Mouse (Mus musculus) spleen, postnatal 10 days (tissue): ENCODE results near the gene Ssbp1.
A peak's percentile ranks its signal among the peaks of the same experiment; 100 is the strongest.

Experiments used
- DNase-seq, 2 experiments: peaks; one replicate each; pipeline ENCODE4 v3.0.0; 2021 to 2022; ENCODE audit warnings: low spot score in 2 of 2

The Ssbp1 gene

GRCm38 (mm10) chr6:40470916-40471719 is at the start of gene Ssbp1:
Ssbp1 (plus strand) TSS chr6:40471352.
- DNase-seq = peak; percentile 79 to 91

- DNase-seq = no peak
Measured at GRCm38 (mm10) chr6:40423013-40423412, 48.1 kb upstream of the Ssbp1 start.

GRCm38 (mm10) chr6:40423774-40424173 is 47.4 kb upstream of the Ssbp1 start:
- peak; percentile 19 to 67 for DNase-seq

- no peak for DNase-seq
Measured at GRCm38 (mm10) chr6:40427441-40427840, 43.7 kb upstream of the Ssbp1 start.

- DNase-seq = no peak
Measured at GRCm38 (mm10) chr6:40428696-40429095, 42.5 kb upstream of the Ssbp1 start.

GRCm38 (mm10) chr6:40429521-40429931 is 41.6 kb upstream of the Ssbp1 start:
- DNase-seq = no peak

- peak in 1 of 2 experiments; percentile 36 for DNase-seq
Measured at GRCm38 (mm10) chr6:40430251-40430650, 40.9 kb upstream of the Ssbp1 start.

GRCm38 (mm10) chr6:40430878-40431277 is 40.3 kb upstream of the Ssbp1 start:
- DNase-seq = no peak

GRCm38 (mm10) chr6:40431356-40431755 is 39.8 kb upstream of the Ssbp1 start:
- DNase-seq = no peak

GRCm38 (mm10) chr6:40431812-40432211 is 39.3 kb upstream of the Ssbp1 start:
- DNase-seq = no peak

GRCm38 (mm10) chr6:40432346-40433275 is 38.5 kb upstream of the Ssbp1 start:
- DNase-seq = no peak

GRCm38 (mm10) chr6:40434697-40435096 is 36.5 kb upstream of the Ssbp1 start:
- no peak for DNase-seq

GRCm38 (mm10) chr6:40435151-40436046 is 35.8 kb upstream of the Ssbp1 start:
- peak in 1 of 2 experiments; percentile 31 for DNase-seq

GRCm38 (mm10) chr6:40436047-40436483 is 35.1 kb upstream of the Ssbp1 start, which contains the start of gene E330009J07Rik:
E330009J07Rik (minus strand) TSS chr6:40436135.
- peak; percentile 56 to 81 for DNase-seq

- DNase-seq = no peak
Measured at GRCm38 (mm10) chr6:40438936-40439335, 32.2 kb upstream of the Ssbp1 start, which contains the start of gene Wee2. Wee2 (plus strand) TSS chr6:40439088.

- DNase-seq = no peak
Measured at GRCm38 (mm10) chr6:40439731-40440130, 31.4 kb upstream of the Ssbp1 start.

- DNase-seq = no peak
Measured at GRCm38 (mm10) chr6:40441276-40441675, 29.9 kb upstream of the Ssbp1 start.

- no peak for DNase-seq
Measured at GRCm38 (mm10) chr6:40441755-40442154, 29.4 kb upstream of the Ssbp1 start.

GRCm38 (mm10) chr6:40443281-40443928 is 27.7 kb upstream of the Ssbp1 start:
- DNase-seq = no peak

- DNase-seq = no peak
Measured at GRCm38 (mm10) chr6:40448626-40449025, 22.5 kb upstream of the Ssbp1 start.
